Mouse (Mus musculus): ENCODE measurements at regions not wholly inside any gene's neighbourhood (a gene's known extent, or its start where the extent isn't known, plus 50 kb on each side); places are given as distances from the start of the nearest gene placed in this dataset.

DNA sequence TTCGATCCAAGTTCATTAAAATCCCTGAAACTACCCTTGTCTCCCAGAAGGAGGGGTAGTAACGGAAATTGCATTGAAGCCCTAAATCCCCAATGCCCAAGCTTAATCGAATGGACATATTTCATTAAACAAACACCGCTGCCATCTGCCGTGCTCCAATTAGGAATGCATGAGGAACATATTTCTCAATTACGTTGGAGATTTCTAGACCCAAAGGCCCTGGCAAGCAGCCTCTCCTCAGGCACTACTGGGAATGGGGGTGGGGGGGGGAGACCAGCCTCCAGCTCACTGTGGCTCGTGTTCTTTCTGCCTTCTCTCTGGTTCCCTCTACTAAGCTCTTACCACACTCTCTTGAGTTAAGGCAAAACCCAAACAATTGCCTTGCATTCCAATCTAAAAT is 181.6 kb downstream of the Nmur2 start:
- TF ChIP-seq POLR2A (IDR thresholded peaks at IDR 0.05; ENCODE audit: borderline replicate concordance, extremely low read depth, insufficient read depth, insufficient read length, poor library complexity, severe bottlenecking) (no peak), CTCF (IDR thresholded peaks at IDR 0.05; ENCODE audit: borderline replicate concordance, extremely low read depth, insufficient read depth, insufficient read length) (no peak)
